Mouse (Mus musculus) neural tube, embryonic 11.5 days (tissue): ENCODE measurements around the gene Lgals8. TPM values are rescaled to one million over a fixed set of nuclear protein-coding genes. Genes with fewer than 3 reads are reported as not detected.

Source experiments
- ATAC-seq: fragments of 200-750 bp; cut with Nextera tagmentation; 2 replicates; pipeline ENCODE4 v1.8.0; 2017; ENCODE audit warnings: moderate number of reproducible peaks, mild to moderate bottlenecking, moderate TSS enrichment, moderate library complexity; ENCODE audit not compliant: insufficient read depth, low FRiP score, low TSS enrichment
- DNase-seq: peaks from one replicate; pipeline ENCODE4 v3.0.0-alpha.2; 2015; ENCODE audit warnings: low spot score
- H3K27ac ChIP-seq: fragments of 300-500 bp; sonication (generic); 2 replicates; pipeline ENCODE4 v1.5.1; 2014; ENCODE audit warnings: low read depth, mild to moderate bottlenecking, low read length
- H3K27me3 ChIP-seq: fragments of 300-500 bp; sonication (generic); 2 replicates; pipeline ENCODE4 v1.6.1; 2014; ENCODE audit warnings: mild to moderate bottlenecking, low read length, mixed read lengths; ENCODE audit not compliant: control insufficient read depth, insufficient read depth
- H3K36me3 ChIP-seq: fragments of 300-500 bp; sonication (generic); 2 replicates; pipeline ENCODE4 v1.6.1; 2014; ENCODE audit warnings: mild to moderate bottlenecking, low read length, moderate library complexity, mixed read lengths; ENCODE audit not compliant: control insufficient read depth, insufficient read depth
- H3K4me1 ChIP-seq: fragments of 300-500 bp; sonication (generic); 2 replicates; pipeline ENCODE4 v1.6.1; 2014; ENCODE audit warnings: low read length, mixed read lengths; ENCODE audit not compliant: control insufficient read depth, insufficient read depth
- H3K4me2 ChIP-seq: fragments of 300-500 bp; sonication (generic); 2 replicates; pipeline ENCODE4 v1.6.1; 2014; ENCODE audit warnings: low read depth, mild to moderate bottlenecking, moderate library complexity
- H3K4me3 ChIP-seq: fragments of 300-500 bp; sonication (generic); 2 replicates; pipeline ENCODE4 v1.5.1; 2014; ENCODE audit warnings: low read depth, low read length
- H3K9ac ChIP-seq: fragments of 300-500 bp; sonication (generic); 2 replicates; pipeline ENCODE4 v1.6.1; 2014; ENCODE audit warnings: mild to moderate bottlenecking, low read length
- H3K9me3 ChIP-seq: fragments of 300-500 bp; sonication (generic); 2 replicates; pipeline ENCODE4 v1.6.1; 2016; ENCODE audit warnings: low read length; ENCODE audit not compliant: control insufficient read depth
- WGBS: fragments of 180-500 bp; shearing (Covaris S2); extraction: QIAGEN DNeasy Blood & Tissue Kit; methylation state at CpG from one replicate; pipeline ENCODE4 v1.1.7; 2014; 5-methylcytosine and 5-hydroxymethylcytosine counted together
- polyA plus RNA-seq: library from polyadenylated mRNA; unstranded; fragments of >200 nt; fragmentation: Nextera tagmentation; extraction: Ambion mirVana; gene quantifications from 2 replicates; pipeline ENCODE4 v1.2.1, GENCODE M21; 2014

The Lgals8 gene
- polyA plus RNA-seq, 1 experiment from 2014 or later, result 14.3 TPM

- Histone ChIP-seq H3K27ac (no peak within 1 kb of the TSS), H3K4me3 (peak within 1 kb of the TSS; percentile 72), H3K9me3 (no peaks in the 10 kb centered on the region), H3K4me1 (no peaks in the 10 kb centered on the region; the same call in 1 of the 2 replicates), H3K4me2 (peak within 1 kb of the TSS; percentile 50), H3K36me3 (no peaks in the 10 kb centered on the region), H3K27me3 (0 out of 2 replicates have a peak, but pooled peaks cover 4% of the 10 kb centered on the region), H3K9ac (peak within 1 kb of the TSS; percentile 44)
- under 1% methylated on average over 43 of the region's 43 CpGs for WGBS
- peak; percentile 95 for DNase-seq
- ATAC-seq, result peak; percentile 96
Observed at GRCm38 (mm10) chr13:12394609-12395505, 69.9 kb downstream of the Lgals8 start, which contains the start of gene Heatr1. Heatr1 (plus strand) TSS chr13:12395027.

Other genes starting within 250 kb of the Lgals8 start
- 13.4 and 16.3 TPM in 2 replicates for gene Mtr, start 206.8 kb downstream of the Lgals8 start, polyA plus RNA-seq
- gene Actn2, start 124.2 kb downstream of the Lgals8 start, polyA plus RNA-seq, result 31.9 and 32.4 TPM in 2 replicates
- gene Heatr1, start 69.9 kb downstream of the Lgals8 start, polyA plus RNA-seq, result 35.9 and 38.7 TPM in 2 replicates
- gene Edaradd, start 55.5 kb upstream of the Lgals8 start, polyA plus RNA-seq, result 1.0 TPM in 2 replicates
- gene Ero1lb, start 100.9 kb upstream of the Lgals8 start, polyA plus RNA-seq, result 12.0 and 12.2 TPM in 2 replicates